Mouse (Mus musculus): ENCODE results near the gene Slc17a7.
A peak's percentile ranks its signal among the peaks of the same experiment; 100 is the strongest.

DNA sequence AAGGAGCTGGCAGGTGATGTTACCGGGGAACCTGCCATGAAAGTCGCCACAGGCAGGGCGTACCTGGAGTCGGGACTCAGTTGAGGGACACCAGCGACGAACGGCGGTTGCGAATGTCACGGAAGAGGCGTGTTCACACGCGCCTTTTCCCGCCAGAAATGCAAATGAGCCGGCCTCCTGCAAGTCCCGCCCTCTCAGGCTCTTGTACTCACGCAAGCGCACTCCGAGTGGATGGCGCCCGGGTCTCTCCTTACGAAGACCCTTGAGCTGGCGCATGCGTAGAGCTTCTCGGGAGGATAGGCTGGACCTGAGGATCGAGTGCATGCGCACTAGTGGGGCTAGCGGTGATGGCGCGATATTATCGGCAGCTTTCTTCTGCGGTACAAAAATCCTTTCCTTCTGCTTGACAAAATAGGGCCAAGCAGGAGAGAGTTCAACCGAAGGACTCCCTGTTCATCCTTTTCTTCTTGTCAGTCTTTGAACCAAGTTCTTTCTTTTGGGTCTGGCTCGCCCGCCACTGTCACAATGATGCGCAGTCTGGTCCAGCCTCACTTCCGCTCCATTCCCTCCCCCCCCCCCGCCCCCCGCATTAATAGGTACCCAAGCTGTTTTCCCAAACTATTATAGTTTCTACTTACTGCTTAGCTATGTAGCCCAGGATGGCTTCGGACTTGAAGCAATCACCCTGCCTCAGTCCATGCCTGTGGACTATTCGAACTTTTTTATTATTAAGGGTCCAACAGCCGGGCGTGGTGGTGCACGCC lies 40.8 kb downstream of the Slc17a7 start, which contains the start of gene Ccdc155:
- TF ChIP-seq CTCF (IDR thresholded peaks at IDR 0.05; ENCODE audit: low read depth, low read length) (no peak), POLR2A (IDR thresholded peaks at IDR 0.05; ENCODE audit: insufficient read depth, low read length) (peak; percentile 75)
